Mouse (Mus musculus) cerebellum, adult 2 months (tissue): ENCODE data around the gene Dvl1. TPM values are rescaled to one million over a fixed set of nuclear protein-coding genes. Genes with fewer than 3 reads are reported as not detected.

Experiments
- DNase-seq, 2 experiments: peaks; one replicate each; pipeline ENCODE4 v3.0.0; 2021
- H3K27ac ChIP-seq: fragments of 200-500 bp; 2 replicates; pipeline ENCODE4 v1.5.1; 2012; ENCODE audit warnings: low read length, control low read depth, inconsistent platforms; ENCODE audit not compliant: insufficient read depth
- H3K27me3 ChIP-seq: fragments of 200-500 bp; 2 replicates; pipeline ENCODE4 v1.6.1; 2012; ENCODE audit warnings: inconsistent platforms, mild to moderate bottlenecking, low read length, moderate library complexity; ENCODE audit not compliant: control insufficient read depth, insufficient read depth
- H3K4me1 ChIP-seq: fragments of 200-500 bp; 2 replicates; pipeline ENCODE4 v1.6.1; 2011; ENCODE audit warnings: low read length; ENCODE audit not compliant: control insufficient read depth, insufficient read depth
- H3K4me3 ChIP-seq: fragments of 200-500 bp; replicated peaks from 2 replicates; pipeline ENCODE3; 2011; ENCODE audit warnings: mild to moderate bottlenecking, low read depth, low read length, control low read depth; ENCODE audit not compliant: insufficient read depth
- CTCF ChIP-seq: fragments of 200-500 bp; IDR thresholded peaks from 2 replicates; pipeline ENCODE4 v1.5.1; 2011; ENCODE audit warnings: low read depth, mild to moderate bottlenecking, control low read depth, low read length, moderate library complexity, borderline replicate concordance; ENCODE audit not compliant: insufficient read depth
- POLR2A ChIP-seq: fragments of 200-500 bp; IDR thresholded peaks from 2 replicates; pipeline ENCODE4 v1.6.1; 2011; ENCODE audit warnings: low read length, control low read depth, borderline replicate concordance; ENCODE audit not compliant: insufficient read depth
- WGBS: fragments of 180-500 bp; shearing (Covaris S2); methylation state at CpG from one replicate; pipeline ENCODE4 v1.1.7; 2018; 5-methylcytosine and 5-hydroxymethylcytosine counted together
- polyA plus RNA-seq: library from polyadenylated mRNA; depleted of rRNA; stranded (reverse); fragments of >200 nt; gene quantifications from 2 replicates; pipeline ENCODE4 v1.2.3, GENCODE M21; 2012

Gene Dvl1
- polyA plus RNA-seq, 1 experiment: 160 TPM

GRCm38 (mm10) chr4:155898318-155898717, 51.1 kb downstream of the Dvl1 start:
- no peak overlapping the region for H3K4me3 ChIP-seq
- no peaks in the 10 kb centered on the region for H3K27me3 ChIP-seq
- peaks cover 42% of the 10 kb centered on the region for H3K4me1 ChIP-seq
- WGBS: 37% methylated on average over 2 of the region's 2 CpGs
- no peak overlapping the region for H3K27ac ChIP-seq
- TF ChIP-seq CTCF (no peak), POLR2A (no peak)
- peak in 1 of 2 experiments; percentile 10 for DNase-seq

GRCm38 (mm10) chr4:155899355-155899754, 52.2 kb downstream of the Dvl1 start:
- TF ChIP-seq CTCF: no peak
- no peak for TF ChIP-seq POLR2A
- peaks cover 33% of the 10 kb centered on the region for H3K4me1 ChIP-seq
- DNase-seq: peak in 1 of 2 experiments; percentile 8
- no peaks in the 10 kb centered on the region for H3K27me3 ChIP-seq
- H3K27ac ChIP-seq: no peak overlapping the region
- WGBS: 82% methylated on average over 7 of the region's 7 CpGs
- H3K4me3 ChIP-seq: no peak overlapping the region

GRCm38 (mm10) chr4:155901205-155901604, 54.0 kb downstream of the Dvl1 start:
- peak; percentile 23 to 55 for DNase-seq
- Histone ChIP-seq H3K27me3 (no peaks in the 10 kb centered on the region), H3K27ac (no peak overlapping the region), H3K4me3 (no peak overlapping the region), H3K4me1 (peaks cover 26% of the 10 kb centered on the region)
- 7% methylated on average over 3 of the region's 3 CpGs for WGBS
- TF ChIP-seq POLR2A (no peak), CTCF (no peak)

GRCm38 (mm10) chr4:155903246-155903645, 56.0 kb downstream of the Dvl1 start:
- Histone ChIP-seq H3K4me1 (peaks cover 19% of the 10 kb centered on the region), H3K4me3 (no peak overlapping the region), H3K27me3 (no peaks in the 10 kb centered on the region), H3K27ac (no peak overlapping the region)
- TF ChIP-seq CTCF: no peak
- no peak for TF ChIP-seq POLR2A
- DNase-seq: peak; percentile 2 to 9
- WGBS: 94% methylated on average over 13 of the region's 13 CpGs

- WGBS: 89% methylated on average over 13 of the region's 13 CpGs
- peak; percentile 28 to 35 for DNase-seq
- H3K4me3 ChIP-seq: no peak overlapping the region
- no peak overlapping the region for H3K27ac ChIP-seq
- no peaks in the 10 kb centered on the region for H3K27me3 ChIP-seq
- TF ChIP-seq CTCF (peak; percentile 35; the same call in 1 of the 2 replicates), POLR2A (no peak)
- H3K4me1 ChIP-seq: peaks cover 15% of the 10 kb centered on the region
Measured at GRCm38 (mm10) chr4:155904318-155905102, 57.3 kb downstream of the Dvl1 start.

- 85% methylated on average over 13 of the region's 13 CpGs for WGBS
- Histone ChIP-seq H3K4me3 (no peak overlapping the region), H3K27ac (no peak overlapping the region), H3K27me3 (no peaks in the 10 kb centered on the region), H3K4me1 (peaks cover 7% of the 10 kb centered on the region)
- TF ChIP-seq CTCF (no peak), POLR2A (no peak)
- DNase-seq: peak in 1 of 2 experiments; percentile 9
Measured at GRCm38 (mm10) chr4:155905634-155906033, 58.4 kb downstream of the Dvl1 start.

- TF ChIP-seq POLR2A (no peak), CTCF (no peak)
Measured at GRCm38 (mm10) chr4:155906125-155906524, 58.9 kb downstream of the Dvl1 start.

GRCm38 (mm10) chr4:155907003-155907402, 59.8 kb downstream of the Dvl1 start:
- Histone ChIP-seq H3K27ac (no peak overlapping the region), H3K4me1 (no peaks in the 10 kb centered on the region; the same call in 1 of the 2 replicates), H3K27me3 (no peaks in the 10 kb centered on the region), H3K4me3 (no peak overlapping the region)
- TF ChIP-seq POLR2A (no peak), CTCF (no peak)
- WGBS: 72% methylated on average over 11 of the region's 11 CpGs
- peak in 1 of 2 experiments; percentile 10 for DNase-seq

More at GRCm38 (mm10) chr4:155906125-155906524, 58.9 kb downstream of the Dvl1 start:
- WGBS: 83% methylated on average over 9 of the region's 9 CpGs
- no peaks in the 10 kb centered on the region for H3K27me3 ChIP-seq
- peaks cover 2% of the 10 kb centered on the region for H3K4me1 ChIP-seq
- H3K27ac ChIP-seq: no peak overlapping the region
- no peak overlapping the region for H3K4me3 ChIP-seq
- peak in 1 of 2 experiments; percentile 9 for DNase-seq
